Mouse (Mus musculus) CD4-positive helper T cell, adult 2 months (primary cell): ENCODE results near the gene Tubgcp5.

Experiments
- DNase-seq: peaks from one replicate; pipeline ENCODE4 v3.0.0-alpha.2; 2012; ENCODE audit warnings: low read depth, missing footprints, low spot score

The Tubgcp5 gene

GRCm38 (mm10) chr7:55852787-55853186 is 58.8 kb downstream of the Tubgcp5 start:
- no peak for DNase-seq

GRCm38 (mm10) chr7:55855597-55855996 is 61.6 kb downstream of the Tubgcp5 start:
- no peak for DNase-seq

GRCm38 (mm10) chr7:55856741-55857140 is 62.8 kb downstream of the Tubgcp5 start:
- DNase-seq, result no peak

GRCm38 (mm10) chr7:55857729-55858128 is 63.8 kb downstream of the Tubgcp5 start:
- no peak for DNase-seq

GRCm38 (mm10) chr7:55858836-55859517 is 65.0 kb downstream of the Tubgcp5 start:
- no peak for DNase-seq

GRCm38 (mm10) chr7:55859518-55859872 is 65.5 kb downstream of the Tubgcp5 start:
- no peak for DNase-seq

- no peak for DNase-seq
These were observed 66.0 kb downstream of the Tubgcp5 start for GRCm38 (mm10) chr7:55859956-55860355.

- no peak for DNase-seq
These were observed 67.2 kb downstream of the Tubgcp5 start for GRCm38 (mm10) chr7:55861175-55861574.

GRCm38 (mm10) chr7:55865044-55865443 is 71.1 kb downstream of the Tubgcp5 start:
- DNase-seq, result no peak

GRCm38 (mm10) chr7:55865750-55866416 is 71.9 kb downstream of the Tubgcp5 start:
- no peak for DNase-seq

GRCm38 (mm10) chr7:55868247-55868646 is 74.3 kb downstream of the Tubgcp5 start:
- no peak for DNase-seq

GRCm38 (mm10) chr7:55869220-55869619 is 75.3 kb downstream of the Tubgcp5 start:
- no peak for DNase-seq

- DNase-seq, result no peak
These were observed 76.5 kb downstream of the Tubgcp5 start for GRCm38 (mm10) chr7:55870340-55871020.

- no peak for DNase-seq
These were observed 77.5 kb downstream of the Tubgcp5 start for GRCm38 (mm10) chr7:55871476-55871875.

- DNase-seq, result no peak
These were observed 80.7 kb downstream of the Tubgcp5 start for GRCm38 (mm10) chr7:55874703-55875102.

GRCm38 (mm10) chr7:55877721-55878120 is 83.8 kb downstream of the Tubgcp5 start:
- DNase-seq, result no peak

- no peak for DNase-seq
These were observed 86.9 kb downstream of the Tubgcp5 start for GRCm38 (mm10) chr7:55880882-55881281.
